Mouse (Mus musculus) thymus, adult 2 months (tissue): ENCODE measurements around the gene Gpr119. TPM values are rescaled to one million over a fixed set of nuclear protein-coding genes. Genes with fewer than 3 reads are reported as not detected.
A peak's percentile ranks its signal among the peaks of the same experiment; 100 is the strongest.

Experiments used
- DNase-seq: peaks from one replicate; pipeline ENCODE4 v3.0.0; 2021
- H3K27ac ChIP-seq: fragments of 200-500 bp; 2 replicates; pipeline ENCODE4 v1.5.1; 2012; ENCODE audit warnings: low read length, control low read depth; ENCODE audit not compliant: control insufficient read depth, insufficient read depth
- H3K27me3 ChIP-seq: fragments of 200-500 bp; 2 replicates; pipeline ENCODE4 v1.6.1; 2012; ENCODE audit warnings: mild to moderate bottlenecking, low read length, moderate library complexity, mixed read lengths; ENCODE audit not compliant: control insufficient read depth, insufficient read depth
- H3K36me3 ChIP-seq: fragments of 200-500 bp; 2 replicates; pipeline ENCODE4 v1.6.1; 2012; ENCODE audit warnings: mild to moderate bottlenecking, low read length, moderate library complexity; ENCODE audit not compliant: control insufficient read depth, insufficient read depth
- H3K4me1 ChIP-seq: fragments of 200-500 bp; replicated peaks from 2 replicates; pipeline ENCODE4 v1.6.1; 2012; ENCODE audit warnings: low read length; ENCODE audit not compliant: control insufficient read depth, insufficient read depth
- H3K4me3 ChIP-seq: fragments of 200-500 bp; 2 replicates; pipeline ENCODE4 v1.5.1; 2012; ENCODE audit warnings: mild to moderate bottlenecking, low read length, control low read depth, moderate library complexity; ENCODE audit not compliant: control insufficient read depth, insufficient read depth
- CTCF ChIP-seq: fragments of 200-500 bp; IDR thresholded peaks from 2 replicates; pipeline ENCODE4 v1.5.1; 2012; ENCODE audit warnings: mild to moderate bottlenecking, control low read depth, low read length, moderate library complexity, borderline replicate concordance; ENCODE audit not compliant: control insufficient read depth, poor library complexity, insufficient read depth; ENCODE audit errors: extremely low read depth
- POLR2A ChIP-seq: fragments of 200-500 bp; IDR thresholded peaks from 2 replicates; pipeline ENCODE4 v1.6.1; 2012; ENCODE audit warnings: mild to moderate bottlenecking, low read length, control low read depth, moderate library complexity; ENCODE audit not compliant: control insufficient read depth, poor library complexity, insufficient read depth; ENCODE audit errors: extremely low read depth
- WGBS: fragments of 180-500 bp; shearing (Covaris S2); methylation state at CpG from one replicate; pipeline ENCODE4 v1.1.7; 2018; 5-methylcytosine and 5-hydroxymethylcytosine counted together
- polyA plus RNA-seq: library from polyadenylated mRNA; depleted of rRNA; stranded (reverse); fragments of >200 nt; gene quantifications from 2 replicates; pipeline ENCODE4 v1.2.3, GENCODE M21; 2012; rRNA removed

Gene Gpr119
- polyA plus RNA-seq, 1 experiment = 0.07 TPM

GRCm38 (mm10) chrX:48623049-48623378, 51.3 kb downstream of the Gpr119 start:
- 13% methylated on average over 4 of the region's 4 CpGs for WGBS
- no peak for TF ChIP-seq CTCF
- no peak for TF ChIP-seq POLR2A
- H3K27ac ChIP-seq = no peak overlapping the region

More at GRCm38 (mm10) chrX:48623049-48623378, 51.3 kb downstream of the Gpr119 start:
- no peak for DNase-seq
- no peaks in the 10 kb centered on the region for H3K27me3 ChIP-seq
- H3K4me1 ChIP-seq = no peaks in the 10 kb centered on the region
- H3K36me3 ChIP-seq = no peaks in the 10 kb centered on the region
- peak overlapping the region; percentile 87; the same call in 1 of the 2 replicates for H3K4me3 ChIP-seq

Other genes starting within 250 kb of the Gpr119 start
- 90.5 and 92.3 TPM in 2 replicates for gene Elf4, start 211.3 kb downstream of the Gpr119 start, polyA plus RNA-seq
- 11.8 and 12.1 TPM in 2 replicates for gene Aifm1, start 160.9 kb downstream of the Gpr119 start, polyA plus RNA-seq
- gene Rab33a, start 155.2 kb downstream of the Gpr119 start, polyA plus RNA-seq = 2.0 and 2.5 TPM in 2 replicates
- 8.8 and 11.4 TPM in 2 replicates for gene Zfp280c, start 80.0 kb downstream of the Gpr119 start, polyA plus RNA-seq
- 3.2 and 4.8 TPM in 2 replicates for gene Slc25a14, start 51.1 kb downstream of the Gpr119 start, polyA plus RNA-seq
- 3.2 and 3.4 TPM in 2 replicates for gene Rbmx2, start 20.5 kb upstream of the Gpr119 start, polyA plus RNA-seq
- gene Gm595, start 203.2 kb upstream of the Gpr119 start, polyA plus RNA-seq = not detected in 2 replicates